Mouse (Mus musculus) hindbrain, postnatal 0 days (tissue): Measurements from ENCODE around the gene Trim29. TPM values are rescaled to one million over a fixed set of nuclear protein-coding genes. Genes with fewer than 3 reads are reported as not detected.

Experiments used
- ATAC-seq: fragments of 200-750 bp; cut with Nextera tagmentation; 2 replicates; pipeline ENCODE4 v1.8.0; 2017; ENCODE audit warnings: mild to moderate bottlenecking, moderate TSS enrichment, moderate library complexity
- DNase-seq: peaks from one replicate; pipeline ENCODE4 v3.0.0-alpha.2; 2015; ENCODE audit warnings: low spot score
- H3K27ac ChIP-seq: fragments of 300-500 bp; sonication (generic); 2 replicates; pipeline ENCODE4 v1.5.1; 2014; ENCODE audit warnings: mild to moderate bottlenecking
- H3K27me3 ChIP-seq: fragments of 300-500 bp; sonication (generic); 2 replicates; pipeline ENCODE4 v1.6.1; 2014; ENCODE audit warnings: low read length, mixed read lengths; ENCODE audit not compliant: insufficient read depth
- H3K36me3 ChIP-seq: fragments of 300-500 bp; sonication (generic); 2 replicates; pipeline ENCODE4 v1.6.1; 2014; ENCODE audit warnings: low read length, mixed read lengths; ENCODE audit not compliant: insufficient read depth
- H3K4me1 ChIP-seq: fragments of 300-500 bp; sonication (generic); 2 replicates; pipeline ENCODE4 v1.6.1; 2014; ENCODE audit warnings: antibody characterized with exemption, low read length, mixed read lengths; ENCODE audit not compliant: insufficient read depth
- H3K4me2 ChIP-seq: fragments of 300-500 bp; sonication (generic); 2 replicates; pipeline ENCODE4 v1.6.1; 2014; ENCODE audit warnings: low read depth, mild to moderate bottlenecking, low read length, moderate library complexity, mixed read lengths
- H3K4me3 ChIP-seq: fragments of 300-500 bp; sonication (generic); 2 replicates; pipeline ENCODE4 v1.5.1; 2014; ENCODE audit warnings: low read length
- H3K9ac ChIP-seq: fragments of 300-500 bp; sonication (generic); replicated peaks from 2 replicates; pipeline ENCODE4 v1.6.1; 2014; ENCODE audit warnings: mild to moderate bottlenecking, low read length, moderate library complexity, mixed read lengths
- H3K9me3 ChIP-seq: fragments of 300-500 bp; sonication (generic); 2 replicates; pipeline ENCODE4 v1.6.1; 2016; ENCODE audit warnings: low read length, mixed read lengths
- CTCF ChIP-seq: IDR thresholded peaks from 2 replicates; pipeline ENCODE4 v1.5.1; 2016; ENCODE audit warnings: antibody characterized with exemption, control low read depth, low read depth
- WGBS: fragments of 180-500 bp; shearing (Covaris S2); extraction: QIAGEN DNeasy Blood & Tissue Kit; methylation state at CpG from one replicate; pipeline ENCODE4 v1.1.7; 2014; 5-methylcytosine and 5-hydroxymethylcytosine counted together
- polyA plus RNA-seq: library from polyadenylated mRNA; unstranded; fragments of >200 nt; fragmentation: Nextera tagmentation; extraction: Ambion mirVana; gene quantifications from 2 replicates; pipeline ENCODE4 v1.2.1, GENCODE M21; 2015
- total RNA-seq: library from RNA; depleted of rRNA; stranded (reverse); fragments of >200 nt; gene quantifications from 2 replicates; pipeline ENCODE4 v1.2.3, GENCODE M21; 2014

Trim29 gene
- total and polyA plus RNA-seq, 2 experiments from 2014 or later, result 0.05 to 0.45 TPM

GRCm38 (mm10) chr9:43265194-43265593 is 45.5 kb upstream of the Trim29 start:
- ATAC-seq (no peak), DNase-seq (no peak)
- no peaks in the 10 kb centered on the region for H3K4me1 ChIP-seq
- no peak overlapping the region for H3K9ac ChIP-seq
- 53% methylated on average over 9 of the region's 9 CpGs for WGBS
- no peak for TF ChIP-seq CTCF
- H3K27me3 ChIP-seq, result no peaks in the 10 kb centered on the region
- H3K9me3 ChIP-seq, result no peaks in the 10 kb centered on the region
- H3K4me2 ChIP-seq, result no peak overlapping the region
- H3K36me3 ChIP-seq, result no peaks in the 10 kb centered on the region
- no peak overlapping the region for H3K27ac ChIP-seq
- H3K4me3 ChIP-seq, result no peak overlapping the region

DNA sequence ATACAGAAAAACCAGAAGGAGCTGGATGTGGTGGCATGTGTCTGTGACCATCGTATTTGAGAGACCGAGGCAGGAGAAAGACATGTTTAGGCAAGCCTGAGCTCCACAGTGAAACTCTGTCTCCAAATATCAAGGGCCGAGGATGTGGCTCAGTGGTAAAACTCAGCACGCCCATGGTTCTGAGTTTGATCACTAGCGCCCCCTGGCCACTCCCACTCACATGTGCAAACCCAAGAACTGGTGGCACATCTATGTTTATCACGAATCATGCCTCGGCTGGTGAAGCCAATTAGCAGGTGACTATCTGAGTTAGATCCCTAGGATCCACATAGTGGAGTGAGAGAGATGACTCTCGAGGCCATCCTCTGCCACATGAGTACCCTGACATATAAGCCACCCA is 43.3 kb upstream of the Trim29 start:
- DNase-seq (no peak), ATAC-seq (no peak)
- Histone ChIP-seq H3K4me2 (no peak overlapping the region), H3K36me3 (no peaks in the 10 kb centered on the region), H3K9me3 (no peaks in the 10 kb centered on the region), H3K27ac (no peak overlapping the region), H3K27me3 (peaks cover 18% of the 10 kb centered on the region), H3K9ac (no peak overlapping the region), H3K4me1 (no peaks in the 10 kb centered on the region), H3K4me3 (no peak overlapping the region)
- 80% methylated on average over 8 of the region's 8 CpGs for WGBS
- TF ChIP-seq CTCF, result peak; percentile 31

- no peak overlapping the region for H3K4me2 ChIP-seq
- 13% methylated on average over 8 of the region's 8 CpGs for WGBS
- ATAC-seq (no peak; the same call in 1 of the 2 replicates), DNase-seq (peak; percentile 46)
- H3K4me1 ChIP-seq, result no peaks in the 10 kb centered on the region
- no peak overlapping the region for H3K27ac ChIP-seq
- no peak for TF ChIP-seq CTCF
- no peak overlapping the region for H3K4me3 ChIP-seq
- H3K9ac ChIP-seq, result no peak overlapping the region
- no peaks in the 10 kb centered on the region for H3K36me3 ChIP-seq
- H3K27me3 ChIP-seq, result peaks cover 20% of the 10 kb centered on the region
- no peaks in the 10 kb centered on the region for H3K9me3 ChIP-seq
These were observed 41.5 kb upstream of the Trim29 start for GRCm38 (mm10) chr9:43269166-43269565.

- no peak overlapping the region for H3K9ac ChIP-seq
- H3K4me3 ChIP-seq, result peak overlapping the region; percentile 13; the same call in 1 of the 2 replicates
- DNase-seq, result no peak
- no peaks in the 10 kb centered on the region for H3K4me1 ChIP-seq
- ATAC-seq, result 0 out of 2 replicates have a peak, but pooled peaks have one; percentile 7
- H3K9me3 ChIP-seq, result no peaks in the 10 kb centered on the region
- peak overlapping the region; percentile 33 for H3K4me2 ChIP-seq
- 3% methylated on average over 17 of the region's 17 CpGs for whole genome bisulfite sequencing
- no peak overlapping the region for H3K27ac ChIP-seq
- H3K27me3 ChIP-seq, result peaks cover 20% of the 10 kb centered on the region
- H3K36me3 ChIP-seq, result no peaks in the 10 kb centered on the region
- TF ChIP-seq CTCF, result no peak
These were observed 39.9 kb upstream of the Trim29 start for GRCm38 (mm10) chr9:43270723-43271252.

DNA sequence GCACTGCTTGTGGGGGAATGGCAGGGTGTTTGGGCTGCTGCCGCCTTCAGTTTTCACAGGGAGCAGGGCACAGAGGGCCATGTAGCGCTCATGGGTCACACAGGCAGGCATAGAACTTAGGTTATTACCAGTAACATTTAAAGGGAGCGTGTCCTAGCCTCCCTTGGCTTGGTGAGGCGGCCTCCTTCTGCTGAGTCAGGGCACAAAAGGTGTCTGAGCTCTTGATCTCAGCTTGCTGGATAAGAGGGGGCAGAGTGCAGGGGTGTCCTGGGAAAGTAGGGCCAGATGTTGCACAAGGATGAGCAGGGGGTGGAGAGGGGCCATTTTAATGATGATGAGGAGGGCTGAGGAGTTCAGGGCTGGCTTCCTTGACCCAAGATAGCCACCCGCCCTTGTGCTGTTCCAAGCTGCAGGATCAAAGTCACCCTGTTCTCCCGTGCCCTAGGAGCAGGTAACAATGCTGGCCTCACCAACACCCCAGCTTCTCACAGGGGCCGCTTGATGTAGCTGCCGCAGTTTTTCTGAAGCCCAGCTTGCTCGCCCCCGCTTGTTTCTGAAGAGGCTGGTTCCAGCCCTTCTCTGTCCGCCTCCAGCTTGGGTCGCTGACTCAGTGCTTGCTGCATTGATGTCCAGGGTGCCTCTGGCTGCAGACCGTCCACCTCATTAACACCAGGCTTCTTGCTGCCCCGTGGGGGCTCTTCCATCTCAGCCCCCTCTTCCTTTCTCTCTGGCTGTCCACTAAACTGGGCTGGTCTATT is 38.7 kb upstream of the Trim29 start:
- no peak for TF ChIP-seq CTCF
- Histone ChIP-seq H3K4me1 (no peaks in the 10 kb centered on the region), H3K9ac (no peak overlapping the region), H3K36me3 (no peaks in the 10 kb centered on the region), H3K9me3 (no peaks in the 10 kb centered on the region), H3K4me3 (no peak overlapping the region), H3K4me2 (no peak overlapping the region), H3K27ac (no peak overlapping the region), H3K27me3 (peaks cover 20% of the 10 kb centered on the region)
- WGBS, result 58% methylated on average over 14 of the region's 14 CpGs
- ATAC-seq (no peak), DNase-seq (no peak)

GRCm38 (mm10) chr9:43273735-43274134 is 36.9 kb upstream of the Trim29 start:
- no peak overlapping the region for H3K27ac ChIP-seq
- 81% methylated on average over 9 of the region's 9 CpGs for WGBS
- no peak overlapping the region for H3K4me3 ChIP-seq
- no peak for TF ChIP-seq CTCF
- H3K36me3 ChIP-seq, result no peaks in the 10 kb centered on the region
- no peak overlapping the region for H3K4me2 ChIP-seq
- H3K9me3 ChIP-seq, result no peaks in the 10 kb centered on the region
- H3K4me1 ChIP-seq, result no peaks in the 10 kb centered on the region
- peaks cover 20% of the 10 kb centered on the region for H3K27me3 ChIP-seq
- DNase-seq (no peak), ATAC-seq (no peak)
- H3K9ac ChIP-seq, result no peak overlapping the region

GRCm38 (mm10) chr9:43284284-43284683 is 26.4 kb upstream of the Trim29 start:
- Histone ChIP-seq H3K27me3 (no peaks in the 10 kb centered on the region), H3K4me2 (no peak overlapping the region), H3K9me3 (no peaks in the 10 kb centered on the region), H3K9ac (no peak overlapping the region), H3K36me3 (no peaks in the 10 kb centered on the region), H3K4me3 (no peak overlapping the region), H3K4me1 (no peaks in the 10 kb centered on the region), H3K27ac (no peak overlapping the region)
- ATAC-seq (peak; percentile 86), DNase-seq (peak; percentile 92)
- WGBS, result 6% methylated on average over 6 of the region's 6 CpGs
- TF ChIP-seq CTCF, result peak; percentile 98
